Mouse (Mus musculus) urinary bladder, postnatal 10 days (tissue): ENCODE results near the gene Spout1.
"Not testable (repeated sequence)": the region's sequence is repeated elsewhere in the genome, so short reads cannot be mapped to it uniquely, and the experiment has no call there.

Source experiments
- DNase-seq: peaks from one replicate; pipeline ENCODE4 v3.0.0; 2022; ENCODE audit warnings: low spot score

Spout1 gene

DNA sequence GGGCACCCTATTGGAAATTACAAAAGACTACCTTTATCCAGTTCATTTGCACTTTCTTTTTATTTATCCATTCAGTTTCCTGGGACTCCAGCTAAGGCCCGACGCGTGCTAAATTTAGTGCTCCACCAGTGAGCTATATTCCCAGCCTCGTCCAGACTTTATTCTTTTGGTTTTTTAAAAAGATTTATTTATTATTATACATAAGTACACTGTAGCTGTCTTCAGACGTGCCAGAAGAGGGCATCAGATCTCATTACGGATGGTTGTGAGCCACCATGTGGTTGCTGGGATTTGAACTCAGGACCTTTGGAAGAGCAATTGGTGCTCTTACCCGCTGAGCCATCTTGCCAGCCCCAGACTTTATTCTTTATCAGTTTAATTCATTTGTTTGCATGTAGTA lies 452 bp upstream of the Spout1 start:
- DNase-seq = not testable (repeated sequence)

DNA sequence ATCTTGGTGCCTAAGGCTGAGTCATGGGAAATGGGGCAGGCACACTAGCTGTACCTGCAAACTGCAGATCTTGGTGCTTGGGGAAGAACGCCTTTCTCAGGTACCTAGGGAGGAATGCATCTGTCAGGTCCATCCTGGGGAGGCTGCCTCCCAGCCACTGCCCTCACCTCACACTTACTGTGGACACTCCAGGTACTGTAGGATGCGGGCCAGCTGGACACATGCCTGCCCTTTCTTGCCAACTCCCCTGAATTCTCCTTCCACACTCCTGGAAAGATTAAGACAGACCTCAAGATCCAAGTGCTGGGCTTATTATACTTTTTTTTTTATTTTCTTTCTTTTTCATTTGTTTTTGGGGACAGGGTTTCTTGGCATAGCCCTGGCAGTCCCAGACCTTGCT lies 1.7 kb downstream of the Spout1 start:
- no peak for DNase-seq

DNA sequence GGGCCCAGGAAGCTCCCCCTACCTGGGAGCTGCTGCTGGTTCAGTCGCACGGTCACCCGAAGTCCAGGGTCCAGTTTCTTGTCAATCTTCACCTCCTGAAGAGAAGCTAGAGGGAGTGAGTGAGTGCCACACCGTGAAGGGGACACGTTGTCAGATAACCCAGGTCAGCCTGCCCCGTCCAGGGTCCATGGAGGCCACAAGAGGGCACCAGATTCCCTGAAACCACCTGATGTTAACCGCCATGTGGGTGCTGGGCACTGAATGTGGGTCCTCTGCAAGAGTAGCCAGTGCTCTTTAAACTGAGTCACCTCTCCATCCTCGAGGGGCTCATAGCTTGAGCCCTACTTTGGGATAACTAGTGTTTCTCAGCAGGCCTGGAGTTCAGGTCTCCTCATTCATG lies 2.4 kb downstream of the Spout1 start:
- DNase-seq = no peak

DNA sequence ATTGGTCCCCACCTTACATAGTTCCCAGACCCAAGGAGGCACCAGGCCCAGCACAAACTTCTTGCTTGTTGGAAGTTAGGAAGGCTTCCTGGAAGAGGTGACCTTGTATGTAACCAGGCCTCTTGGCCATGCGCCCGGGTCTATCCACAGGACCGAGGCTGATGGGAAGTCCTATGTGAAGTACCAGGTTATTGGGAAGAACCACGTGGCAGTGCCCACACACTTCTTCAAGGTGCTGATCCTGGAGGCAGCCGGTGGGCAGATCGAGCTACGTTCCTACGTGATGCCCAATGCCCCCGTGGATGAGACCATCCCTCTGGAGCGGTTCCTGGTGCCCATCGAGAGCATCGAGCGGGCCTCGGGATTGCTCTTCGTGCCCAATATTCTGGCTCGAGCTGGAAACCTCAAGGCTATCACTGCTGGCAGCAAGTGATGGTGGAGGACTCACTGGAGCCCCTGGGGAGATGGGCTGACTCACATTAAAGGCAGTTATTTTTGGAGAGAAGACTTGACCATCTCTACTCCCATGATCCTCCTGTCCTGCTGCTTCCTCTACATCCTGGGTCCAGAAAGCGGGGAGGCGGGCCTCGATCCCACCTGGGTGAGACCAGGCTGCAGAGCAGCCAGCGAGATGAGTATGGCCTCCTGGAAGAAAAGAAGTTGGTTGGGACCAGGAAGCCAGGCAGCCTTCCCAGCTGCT lies 4.6 kb downstream of the Spout1 start:
- no peak for DNase-seq

DNA sequence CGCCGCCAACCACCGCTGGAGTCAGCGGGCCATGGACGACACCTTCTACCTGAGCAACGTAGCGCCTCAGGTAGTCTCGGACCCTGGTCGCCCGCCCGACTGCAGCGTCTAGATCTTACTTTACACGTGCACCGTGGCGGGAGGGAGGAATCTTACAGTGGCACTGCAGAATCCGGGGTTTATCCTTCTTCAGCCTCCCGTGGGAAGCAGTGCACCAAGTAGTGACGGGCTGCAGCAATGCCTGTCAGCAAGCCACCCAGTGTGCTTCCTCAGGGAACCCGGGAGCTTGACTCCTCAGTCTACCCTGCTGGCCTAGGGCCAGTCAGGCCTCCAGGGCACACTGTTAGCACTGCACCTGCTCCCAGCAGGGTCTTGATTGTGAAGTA lies 6.3 kb downstream of the Spout1 start:
- no peak for DNase-seq

DNA sequence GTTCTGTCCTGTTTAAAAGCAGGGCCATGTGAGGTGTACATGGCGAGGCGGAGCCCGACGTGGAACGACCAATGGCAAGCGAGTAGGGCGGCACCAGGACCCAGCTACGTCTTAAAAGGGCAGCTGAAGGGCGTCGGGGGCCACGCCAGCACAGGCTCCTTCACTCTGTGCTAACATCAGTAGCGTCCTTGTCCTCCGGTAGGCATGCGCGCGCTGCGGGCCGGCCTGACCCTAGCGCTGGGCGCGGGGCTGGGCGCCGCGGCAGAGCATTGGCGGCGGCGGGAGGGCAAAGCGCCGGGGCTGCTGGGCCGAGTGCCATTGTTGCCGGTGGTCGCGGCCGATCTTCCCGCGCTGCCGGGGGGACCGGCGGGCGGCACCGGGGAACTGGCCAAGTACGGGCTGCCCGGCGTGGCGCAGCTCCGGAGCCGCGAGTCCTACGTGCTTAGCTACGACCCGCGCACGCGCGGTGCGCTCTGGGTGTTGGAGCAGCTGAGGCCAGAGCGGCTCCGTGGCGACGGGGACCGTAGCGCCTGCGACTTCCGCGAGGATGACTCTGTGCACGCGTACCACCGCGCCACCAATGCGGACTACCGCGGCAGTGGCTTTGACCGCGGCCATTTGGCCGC lies 6.8 kb downstream of the Spout1 start, which contains the start of gene Endog:
Gene Endog, plus strand, starts transcription at position 123 of the 626 bp plus-strand sequence.
- peak; percentile 45 for DNase-seq

DNA sequence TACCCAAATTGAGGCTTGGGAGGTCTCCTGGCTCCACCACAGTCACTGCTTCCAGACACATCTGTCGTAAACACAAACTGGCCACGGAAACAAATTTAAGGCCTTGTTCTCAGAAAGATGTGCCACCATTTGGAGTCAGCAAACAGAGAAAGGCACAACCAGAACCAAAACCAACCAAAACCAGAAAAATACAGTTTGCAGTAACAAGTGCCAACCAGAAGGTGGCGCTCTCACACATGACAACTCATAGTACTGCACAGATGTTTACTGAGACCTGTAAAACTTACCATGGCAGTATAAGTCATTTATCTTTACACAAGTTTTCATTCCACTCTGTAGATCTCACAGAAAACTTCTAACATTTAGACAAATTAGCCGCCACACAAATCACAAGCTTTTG lies 11.6 kb downstream of the Spout1 start:
- no peak for DNase-seq

DNA sequence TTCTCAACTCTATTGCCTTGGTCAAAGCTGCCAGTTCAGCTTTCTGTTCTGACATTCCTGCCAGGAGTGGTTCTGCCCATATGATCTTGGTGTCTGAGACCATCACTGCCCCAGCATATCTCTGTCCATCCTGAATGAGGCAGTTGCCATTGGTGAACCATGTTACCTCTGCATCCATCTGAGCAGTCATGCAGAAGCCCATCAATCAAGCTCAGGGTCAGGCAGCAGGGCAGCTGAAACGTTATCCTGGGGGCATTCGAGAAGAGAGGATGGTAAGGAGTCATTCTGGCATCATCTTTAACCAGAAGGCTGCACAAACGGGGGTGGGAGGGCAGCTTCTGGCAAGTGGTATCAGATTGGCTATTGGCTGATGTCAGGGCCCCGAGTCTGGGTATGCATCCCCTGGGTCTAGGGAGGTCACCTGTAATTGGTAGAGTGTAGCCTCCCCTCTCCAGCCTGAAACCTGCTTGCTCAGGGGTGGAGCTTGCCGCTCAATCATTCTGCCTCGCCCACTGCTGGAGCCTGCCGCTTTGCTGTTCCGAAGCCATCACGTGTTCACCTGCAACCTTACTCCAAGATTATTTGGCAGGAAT lies 13.8 kb downstream of the Spout1 start:
- DNase-seq = no peak

DNA sequence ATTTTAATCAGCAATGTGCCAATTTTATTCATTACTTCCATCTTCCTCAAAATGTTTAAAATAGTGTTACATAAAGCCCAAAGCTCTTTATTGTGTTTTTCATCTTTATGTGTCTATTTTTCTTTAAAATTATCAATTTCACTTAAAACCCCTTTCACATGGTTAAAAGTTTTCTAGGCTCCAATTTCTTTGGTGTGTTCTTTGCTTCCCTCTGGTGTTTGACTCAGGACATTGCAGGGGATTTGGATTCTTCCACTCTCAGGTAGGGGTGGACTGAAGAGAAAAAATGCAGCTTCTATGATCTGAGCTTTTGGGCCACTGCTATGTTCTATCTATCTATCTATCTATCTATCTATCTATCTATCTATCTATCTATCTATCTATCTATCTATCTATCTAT lies 16.4 kb downstream of the Spout1 start:
- DNase-seq = no peak

DNA sequence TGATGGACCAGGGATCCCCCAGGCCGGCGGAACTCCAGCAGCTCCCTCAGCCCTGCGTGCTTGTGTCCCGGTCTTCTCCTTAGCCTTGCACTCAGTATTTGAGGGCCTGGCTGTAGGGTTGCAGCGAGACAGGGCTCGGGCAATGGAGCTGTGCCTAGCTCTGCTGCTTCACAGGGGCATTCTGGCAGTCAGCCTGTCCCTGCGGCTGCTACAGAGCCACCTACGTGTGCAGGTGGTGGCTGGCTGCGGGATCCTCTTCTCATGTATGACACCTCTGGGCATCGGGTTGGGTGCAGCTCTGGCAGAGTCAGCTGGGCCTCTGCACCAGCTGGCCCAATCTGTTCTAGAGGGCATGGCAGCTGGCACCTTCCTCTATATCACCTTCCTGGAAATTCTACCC lies 18.4 kb downstream of the Spout1 start:
- DNase-seq = not testable (repeated sequence)

DNA sequence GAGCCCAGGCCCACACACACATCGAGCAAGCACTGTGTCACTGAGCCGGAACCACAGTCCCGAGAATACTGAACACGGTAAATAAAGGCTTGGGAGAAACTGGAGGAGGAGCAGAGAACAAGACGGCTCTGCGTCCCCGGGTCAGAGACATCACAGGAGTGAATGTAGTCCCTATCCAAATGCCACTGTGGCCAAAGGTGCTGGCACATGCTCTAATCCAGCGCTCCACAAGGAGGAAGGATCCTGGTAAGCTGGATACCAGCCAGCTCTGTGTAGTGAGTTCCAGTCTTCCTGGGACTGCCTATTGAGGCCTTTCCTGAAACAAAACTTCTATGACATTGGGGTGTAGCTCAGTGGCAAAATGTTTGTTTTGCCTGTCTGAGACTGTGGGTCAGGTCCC lies 25.6 kb downstream of the Spout1 start:
- no peak for DNase-seq

DNA sequence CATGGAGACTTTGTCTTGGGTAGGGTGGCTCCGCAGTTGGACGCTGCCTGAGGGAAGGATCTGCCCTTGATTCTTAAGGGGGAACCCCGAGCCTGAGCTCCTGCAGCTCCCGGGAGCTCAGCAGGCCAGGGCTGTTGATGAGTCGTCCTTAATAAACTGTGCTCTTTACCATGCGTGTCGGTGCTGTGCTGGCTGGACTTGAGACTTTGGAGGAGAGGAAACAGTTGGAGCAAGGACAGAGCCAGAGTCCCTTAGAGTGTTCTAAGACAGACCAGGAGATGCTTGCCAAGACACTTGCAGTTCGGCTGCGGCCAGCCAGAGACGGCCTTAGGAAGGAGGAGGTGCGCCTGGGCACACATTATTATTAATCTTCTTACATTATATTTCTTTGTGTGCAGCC lies 26.4 kb downstream of the Spout1 start:
- no peak for DNase-seq

DNA sequence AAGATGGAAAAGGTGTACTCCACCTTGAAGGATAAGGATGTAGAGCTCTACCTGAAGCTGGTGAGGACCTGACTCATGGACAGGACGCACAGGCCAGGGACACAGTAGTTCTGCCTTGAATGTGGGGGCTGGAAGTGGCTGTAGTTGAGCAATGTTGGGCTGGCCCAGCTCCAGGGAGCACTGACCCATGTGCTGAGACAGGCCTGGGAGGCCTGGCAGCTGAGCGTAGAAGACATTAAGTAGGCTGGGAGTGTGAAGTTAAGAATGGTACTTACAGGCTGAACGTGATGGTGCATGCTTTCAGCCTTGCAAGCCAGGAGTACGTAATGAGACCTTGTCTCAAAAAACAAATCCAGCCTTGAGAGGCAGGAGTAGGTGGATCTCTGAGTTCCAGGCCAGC lies 30.8 kb downstream of the Spout1 start:
- DNase-seq = no peak

DNA sequence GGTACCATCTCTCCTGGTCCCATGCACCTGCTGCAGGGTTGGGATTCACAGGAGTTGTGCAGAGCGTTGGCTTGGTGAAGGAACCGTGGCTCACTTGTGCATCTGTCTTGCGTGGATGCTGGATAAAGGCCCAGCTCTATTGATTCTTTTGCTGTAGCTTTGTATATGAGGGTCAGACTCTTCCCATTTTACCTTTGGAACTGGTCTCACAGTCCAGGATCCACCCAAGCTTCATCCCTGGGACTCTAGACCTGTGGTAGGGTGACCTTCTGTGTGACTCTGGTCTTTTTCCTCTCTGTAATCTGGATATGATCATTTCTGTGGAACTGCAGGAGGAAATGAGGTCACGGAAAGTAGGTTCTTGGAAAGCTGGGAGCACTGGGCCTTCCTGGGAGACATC lies 33.8 kb downstream of the Spout1 start:
- DNase-seq = no peak

DNA sequence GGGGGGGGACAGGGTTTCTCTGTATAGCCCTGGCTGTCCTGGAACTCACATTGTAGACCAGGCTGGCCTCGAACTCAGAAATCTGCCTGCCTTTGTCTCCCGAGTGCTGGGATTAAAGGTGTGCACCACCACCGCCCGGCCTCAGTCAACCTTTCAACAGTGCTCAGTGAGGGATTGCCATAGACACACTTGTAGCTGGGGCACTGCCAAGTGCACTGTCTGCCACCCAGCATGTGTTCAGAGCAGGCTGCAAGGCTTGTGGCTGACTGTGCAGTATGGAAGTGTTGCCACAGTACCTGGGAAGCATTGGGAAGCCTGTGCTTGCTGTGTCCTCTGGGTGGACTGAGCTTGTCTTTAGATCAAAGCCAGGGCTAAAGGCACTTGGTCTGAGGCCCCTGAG lies 38.2 kb downstream of the Spout1 start:
- not testable (repeated sequence) for DNase-seq

DNA sequence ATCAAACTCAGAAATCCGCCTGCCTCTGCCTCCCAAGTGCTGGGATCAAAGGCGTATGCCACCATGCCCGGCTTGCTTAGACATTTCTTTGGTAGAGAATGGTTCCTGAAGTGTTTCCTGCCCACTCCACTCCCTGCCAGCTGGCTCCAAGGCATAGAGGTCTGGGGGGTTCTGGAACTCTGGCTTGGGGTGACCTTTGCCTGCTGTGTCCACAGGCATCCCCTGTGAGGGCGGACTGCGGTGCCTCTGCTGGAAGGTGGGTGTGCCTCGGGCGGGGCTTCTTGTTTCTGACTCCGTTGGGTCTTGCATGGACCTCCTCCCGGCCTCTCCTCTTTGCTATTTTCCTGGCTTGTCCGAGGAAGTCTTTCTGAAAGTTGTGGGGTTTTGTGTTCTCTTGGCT lies 41.8 kb downstream of the Spout1 start:
- DNase-seq = no peak

DNA sequence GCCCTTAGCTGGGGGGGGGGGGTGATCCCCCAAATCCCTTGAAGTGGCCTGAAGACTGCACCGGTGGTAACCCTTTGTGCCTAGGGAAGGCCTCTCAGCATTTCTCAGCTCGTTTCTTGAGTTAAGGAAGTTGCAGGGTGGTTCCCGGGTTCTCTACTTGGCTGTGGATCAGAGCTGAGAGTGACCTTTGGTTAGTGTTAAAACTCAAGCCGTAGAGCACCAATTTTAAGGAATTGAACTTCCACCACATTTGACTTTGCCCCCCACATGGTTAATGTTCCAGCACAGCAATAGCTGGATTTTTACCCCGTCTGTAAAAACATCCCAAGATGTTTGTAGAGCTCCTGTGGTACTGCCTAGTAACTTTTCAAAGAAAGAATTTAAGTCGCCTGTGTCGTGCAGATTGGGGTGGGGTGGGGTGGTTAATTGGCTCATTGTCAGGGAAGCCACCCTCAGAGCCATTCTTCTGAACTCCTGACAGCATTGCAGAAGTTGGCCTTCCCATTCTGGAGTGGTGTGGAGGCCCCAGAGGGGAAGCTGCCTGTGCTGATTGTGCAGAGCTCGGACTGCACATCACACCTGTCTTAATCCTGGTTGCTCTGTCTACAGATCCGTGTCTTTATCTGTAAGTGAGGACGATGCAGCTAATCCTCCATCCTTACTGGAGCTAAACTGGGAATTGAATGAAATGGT lies 43.2 kb downstream of the Spout1 start:
- DNase-seq = no peak

DNA sequence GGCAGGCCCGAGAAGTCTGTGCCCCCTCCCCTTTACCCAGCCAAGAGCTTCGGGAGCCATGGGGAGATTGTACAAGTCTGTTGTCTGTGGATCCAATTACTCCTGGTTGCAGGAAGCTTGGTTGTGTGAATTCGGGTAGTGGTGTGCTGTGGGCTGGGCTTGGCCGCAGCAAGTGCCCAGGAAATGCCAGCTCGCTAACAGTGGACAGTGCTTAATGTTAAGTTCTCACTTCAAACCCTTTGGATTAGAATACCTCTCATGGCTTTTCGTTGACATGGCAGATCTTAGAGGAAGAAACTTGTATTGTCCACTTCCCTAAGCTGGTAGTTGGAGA lies 43.9 kb downstream of the Spout1 start:
- DNase-seq = no peak

DNA sequence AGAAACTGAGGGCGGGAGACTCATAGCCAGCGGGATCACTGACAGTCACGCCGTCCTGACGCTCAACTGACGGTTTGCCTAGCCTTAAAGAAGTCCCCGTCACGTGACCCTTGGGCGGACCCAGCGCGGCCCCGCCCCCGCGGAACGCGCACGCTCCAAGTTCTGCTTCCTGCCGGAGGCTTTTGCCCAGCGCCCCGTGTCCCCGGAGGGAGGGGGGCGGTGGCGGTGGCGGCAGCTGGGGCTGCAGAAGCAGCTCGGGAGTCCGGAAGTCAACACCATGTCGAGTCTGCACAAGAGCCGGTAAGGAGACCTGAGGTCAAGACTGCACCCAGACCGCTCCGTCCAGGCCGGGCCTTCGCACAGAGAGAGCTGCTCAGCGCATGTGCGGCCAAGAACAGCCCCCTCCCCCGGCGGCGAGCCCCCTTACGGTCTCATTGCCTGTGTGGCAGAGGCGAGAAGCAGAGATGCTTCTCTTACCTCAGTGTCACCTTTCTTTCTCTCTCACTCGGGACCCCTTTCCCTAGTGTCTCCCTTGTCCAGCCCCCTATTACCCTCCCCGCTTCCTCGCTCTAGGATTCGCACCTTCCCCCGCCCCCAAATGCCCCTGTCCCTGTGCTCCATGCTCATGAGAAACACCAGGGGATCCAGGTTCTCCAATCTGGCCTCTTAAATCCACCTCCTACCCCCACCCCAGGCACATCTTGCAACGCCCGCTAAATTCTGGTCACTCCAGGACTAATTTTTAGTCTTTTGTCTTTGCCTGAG lies 44.5 kb downstream of the Spout1 start, which contains the start of gene Tbc1d13:
Gene Tbc1d13, plus strand, starts transcription at position 134 of the 765 bp plus-strand sequence.
- peak; percentile 91 for DNase-seq

DNA sequence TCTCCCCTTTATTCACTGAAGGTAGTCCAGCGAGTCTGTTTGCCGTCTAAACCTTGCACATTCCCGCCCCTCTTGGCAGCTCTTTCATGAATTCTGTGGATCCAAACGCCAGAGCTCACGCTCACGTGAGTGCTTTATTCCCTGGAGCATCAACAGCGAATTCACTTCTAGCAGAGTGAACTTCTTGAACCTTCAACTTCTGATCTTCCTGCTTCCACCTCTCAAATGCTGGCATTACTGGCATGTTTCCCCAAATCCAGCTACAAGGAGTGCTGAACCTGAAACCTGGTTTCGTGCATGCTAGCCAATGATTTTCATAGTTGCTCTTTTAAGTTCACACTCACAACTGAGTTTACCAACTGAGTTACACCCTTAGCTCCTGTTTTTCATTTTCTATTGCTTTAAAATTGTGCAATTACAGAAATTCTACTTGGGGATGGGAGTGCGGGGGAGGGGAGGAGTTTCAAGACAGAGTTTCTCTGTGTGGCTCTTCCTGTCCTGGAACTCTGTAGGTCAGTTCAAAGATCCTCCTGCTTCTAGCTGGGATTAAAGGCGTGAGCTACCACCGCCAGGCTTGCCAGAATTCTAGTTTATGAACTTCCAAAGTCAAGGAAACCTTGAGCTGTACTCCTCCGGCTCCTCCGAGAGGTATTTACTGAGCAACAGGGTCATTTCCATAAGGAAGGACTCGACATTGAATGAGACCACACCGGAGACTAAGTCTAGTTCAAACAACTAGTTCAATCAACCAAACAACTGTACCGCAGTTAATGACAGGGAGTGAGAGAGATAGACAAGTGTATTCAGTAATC lies 45.3 kb downstream of the Spout1 start:
- no peak for DNase-seq

DNA sequence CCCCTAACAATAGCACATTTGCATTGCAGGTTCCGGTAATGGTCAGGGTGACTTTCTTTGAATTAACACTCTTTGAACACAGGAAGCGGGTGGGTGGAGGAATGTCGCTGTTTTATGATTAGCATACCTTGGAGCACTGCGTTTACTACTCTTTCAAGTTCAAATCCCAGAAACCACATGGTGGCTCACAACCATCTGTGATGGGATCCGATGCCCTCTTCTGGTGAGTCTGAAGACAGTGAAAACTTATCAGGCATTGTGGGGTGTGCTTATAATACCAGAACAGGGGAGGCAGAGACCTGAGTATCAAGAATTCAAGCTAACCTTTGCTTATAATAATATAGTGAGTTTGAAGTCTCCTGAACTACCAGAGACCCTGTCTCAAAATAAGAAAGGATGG lies 47.0 kb downstream of the Spout1 start:
- not testable (repeated sequence) for DNase-seq
